Mouse (Mus musculus) liver, embryonic 14.5 days (tissue): Measurements from ENCODE around the gene Dync1li1. TPM values are rescaled to one million over a fixed set of nuclear protein-coding genes. Genes with fewer than 3 reads are reported as not detected.
A peak's percentile ranks its signal among the peaks of the same experiment; 100 is the strongest.
"Not testable (repeated sequence)": the region's sequence is repeated elsewhere in the genome, so short reads cannot be mapped to it uniquely, and the experiment has no call there.

Experiments used
- ATAC-seq: fragments of 200-750 bp; cut with Nextera tagmentation; 2 replicates; pipeline ENCODE4 v1.8.0; 2017; ENCODE audit warnings: moderate number of reproducible peaks, mild to moderate bottlenecking, moderate library complexity; ENCODE audit not compliant: insufficient read depth
- DNase-seq, 3 experiments: peaks; one replicate each; pipeline ENCODE4 v3.0.0-alpha.2; 2012 to 2013; ENCODE audit warnings: low read depth in 3 of 3, low spot score in 3 of 3
- H3K27ac ChIP-seq: fragments of 300-500 bp; sonication (generic); 2 replicates; pipeline ENCODE4 v1.5.1; 2014; ENCODE audit warnings: moderate library complexity, mild to moderate bottlenecking, control low read depth, inconsistent platforms
- H3K27me3 ChIP-seq: fragments of 300-500 bp; sonication (generic); 2 replicates; pipeline ENCODE4 v1.6.1; 2014; ENCODE audit warnings: mild to moderate bottlenecking, low read length, moderate library complexity; ENCODE audit not compliant: control insufficient read depth, insufficient read depth
- H3K36me3 ChIP-seq: fragments of 300-500 bp; sonication (generic); replicated peaks from 2 replicates; pipeline ENCODE4 v1.6.1; 2014; ENCODE audit warnings: low read depth; ENCODE audit not compliant: control insufficient read depth, insufficient read depth
- H3K4me1 ChIP-seq, 2 experiments: fragments of 200-500 bp in 1 of 2; fragments of 300-500 bp in 1 of 2; sonication (generic) in 1 of 2; replicated peaks; 2 replicates each; pipeline ENCODE4 v1.6.1; 2012 to 2014; ENCODE audit warnings: antibody characterized with exemption in 1 of 2, inconsistent platforms in 1 of 2, low read length in 1 of 2; ENCODE audit not compliant: control insufficient read depth in 2 of 2, insufficient read depth in 2 of 2
- H3K4me2 ChIP-seq: fragments of 300-500 bp; sonication (generic); 2 replicates; pipeline ENCODE4 v1.6.1; 2014; ENCODE audit warnings: low read depth, mild to moderate bottlenecking, control low read depth, moderate library complexity
- H3K4me3 ChIP-seq, 2 experiments: fragments of 200-500 bp in 1 of 2; fragments of 300-500 bp in 1 of 2; sonication (generic) in 1 of 2; 2 replicates each; pipeline ENCODE4 v1.5.1; 2012 to 2014; ENCODE audit warnings: low read depth in 2 of 2, low read length in 2 of 2, mild to moderate bottlenecking in 2 of 2, control low read depth in 1 of 2, inconsistent platforms in 1 of 2, moderate library complexity in 1 of 2; ENCODE audit not compliant: insufficient read depth in 1 of 2
- H3K9ac ChIP-seq: fragments of 300-500 bp; sonication (generic); replicated peaks from 2 replicates; pipeline ENCODE4 v1.6.1; 2014; ENCODE audit warnings: mild to moderate bottlenecking, control low read depth, moderate library complexity
- H3K9me3 ChIP-seq: fragments of 300-500 bp; sonication (generic); 2 replicates; pipeline ENCODE4 v1.6.1; 2016; ENCODE audit warnings: low read length, mixed read lengths; ENCODE audit not compliant: control insufficient read depth
- CTCF ChIP-seq: IDR thresholded peaks from 2 replicates; pipeline ENCODE4 v1.5.1; 2016; ENCODE audit warnings: antibody characterized with exemption, low read depth, control low read depth
- EP300 ChIP-seq: IDR thresholded peaks from 2 replicates; pipeline ENCODE4 v1.6.1; 2016; ENCODE audit warnings: antibody characterized with exemption, low read depth
- WGBS: fragments of 180-500 bp; shearing (Covaris S2); extraction: QIAGEN DNeasy Blood & Tissue Kit; methylation state at CpG from one replicate; pipeline ENCODE4 v1.1.7; 2014; ENCODE audit not compliant: insufficient replicate concordance; 5-methylcytosine and 5-hydroxymethylcytosine counted together
- polyA plus RNA-seq, 2 experiments: library from polyadenylated mRNA; depleted of rRNA in 1 of 2; stranded (reverse) in 1 of 2; unstranded in 1 of 2; fragments of >200 nt; fragmentation: Nextera tagmentation in 1 of 2; extraction: Ambion mirVana in 1 of 2; gene quantifications; 2 replicates each; pipeline versions ENCODE4 v1.2.1 to v1.2.3; 2012 to 2014

Gene Dync1li1
- polyA plus RNA-seq, 2 experiments, result 10.3 to 10.8 TPM

DNA sequence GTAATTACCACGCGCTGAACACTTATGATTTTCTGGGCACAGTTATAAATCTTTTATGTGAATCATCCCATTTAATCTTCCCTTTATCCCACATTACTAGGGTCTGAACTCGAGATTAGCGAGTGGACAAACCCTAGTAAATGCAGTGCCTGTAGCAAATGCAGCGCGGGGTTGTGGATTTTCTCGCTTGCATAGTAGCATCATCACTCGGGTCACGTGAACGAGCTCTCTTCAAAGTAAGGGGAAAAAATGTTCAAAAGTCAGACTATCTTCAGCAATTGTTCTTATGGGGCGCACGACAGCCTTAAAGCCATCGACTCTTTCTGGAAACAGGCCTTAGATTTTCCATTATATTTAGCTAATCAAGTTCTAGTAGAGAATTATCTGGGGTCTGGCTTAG lies 951 bp upstream of the Dync1li1 start:
- H3K9me3 ChIP-seq, result no peaks in the 10 kb centered on the region
- 74% methylated on average over 13 of the region's 13 CpGs for WGBS
- H3K4me2 ChIP-seq, result peak overlapping the region; percentile 99
- H3K4me1 ChIP-seq, result peaks cover 12 to 13% of the 10 kb centered on the region in 2 experiments; a peak in 3 of 4 replicates
- H3K27me3 ChIP-seq, result no peaks in the 10 kb centered on the region
- H3K36me3 ChIP-seq, result peaks cover 3% of the 10 kb centered on the region
- peak overlapping the region; percentile 66 to 90 for H3K4me3 ChIP-seq
- ATAC-seq, result no peak
- no peak for DNase-seq
- H3K27ac ChIP-seq, result no peak overlapping the region; the same call in 1 of the 2 replicates
- no peak for TF ChIP-seq CTCF
- no peak for TF ChIP-seq EP300
- H3K9ac ChIP-seq, result peak overlapping the region; percentile 83

GRCm38 (mm10) chr9:114688953-114689407 lies 390 bp downstream of the Dync1li1 start:
- no peaks in the 10 kb centered on the region for H3K9me3 ChIP-seq
- peak in 2 of 3 experiments; percentile 51 to 54 for DNase-seq
- peak overlapping the region; percentile 99 for H3K4me2 ChIP-seq
- ATAC-seq, result peak; percentile 85
- under 1% methylated on average over 46 of the region's 50 CpGs for WGBS
- TF ChIP-seq CTCF, result no peak
- TF ChIP-seq EP300, result no peak
- H3K4me1 ChIP-seq, result peaks cover 12 to 13% of the 10 kb centered on the region in 2 experiments; a peak in 3 of 4 replicates
- no peaks in the 10 kb centered on the region for H3K27me3 ChIP-seq
- H3K9ac ChIP-seq, result peak overlapping the region; percentile 83
- H3K4me3 ChIP-seq, result peak overlapping the region; percentile 74 to 90
- H3K27ac ChIP-seq, result peak overlapping the region; percentile 73
- peaks cover 7% of the 10 kb centered on the region for H3K36me3 ChIP-seq

- no peak for TF ChIP-seq EP300
- no peak for TF ChIP-seq CTCF
Measured at GRCm38 (mm10) chr9:114690119-114690601, 1.6 kb downstream of the Dync1li1 start.

GRCm38 (mm10) chr9:114691112-114691511 lies 2.5 kb downstream of the Dync1li1 start:
- no peak overlapping the region for H3K4me2 ChIP-seq
- no peak for ATAC-seq
- DNase-seq, result no peak

More at GRCm38 (mm10) chr9:114690119-114690601, 1.6 kb downstream of the Dync1li1 start:
- ATAC-seq, result no peak
- 24% methylated on average over 10 of the region's 10 CpGs for WGBS
- no peaks in the 10 kb centered on the region for H3K27me3 ChIP-seq
- DNase-seq, result peak in 2 of 3 experiments; percentile 17 to 24
- no peaks in the 10 kb centered on the region for H3K9me3 ChIP-seq
- peaks cover 12 to 13% of the 10 kb centered on the region in 2 experiments; a peak in 3 of 4 replicates for H3K4me1 ChIP-seq
- H3K36me3 ChIP-seq, result peaks cover 7% of the 10 kb centered on the region
- H3K4me3 ChIP-seq, result peak overlapping the region; percentile 10 to 90; a peak in 3 of 4 replicates
- H3K27ac ChIP-seq, result no peak overlapping the region
- peak overlapping the region; percentile 20 for H3K9ac ChIP-seq
- H3K4me2 ChIP-seq, result peak overlapping the region; percentile 99

GRCm38 (mm10) chr9:114695662-114696061 lies 7.1 kb downstream of the Dync1li1 start:
- DNase-seq, H3K9me3 ChIP-seq, H3K9ac ChIP-seq, H3K4me2 ChIP-seq, H3K4me3 ChIP-seq, H3K27ac ChIP-seq, ATAC-seq, H3K36me3 ChIP-seq, H3K4me1 ChIP-seq, H3K27me3 ChIP-seq: not testable (repeated sequence)
- 84% methylated on average over 8 of the region's 8 CpGs for WGBS

More at GRCm38 (mm10) chr9:114691112-114691511, 2.5 kb downstream of the Dync1li1 start:
- no peak overlapping the region for H3K27ac ChIP-seq
- H3K4me3 ChIP-seq, result no peak overlapping the region
- peaks cover 12 to 13% of the 10 kb centered on the region in 2 experiments; a peak in 3 of 4 replicates for H3K4me1 ChIP-seq
- peaks cover 7% of the 10 kb centered on the region for H3K36me3 ChIP-seq
- no peaks in the 10 kb centered on the region for H3K9me3 ChIP-seq
- TF ChIP-seq CTCF (no peak), EP300 (no peak)
- H3K9ac ChIP-seq, result no peak overlapping the region
- H3K27me3 ChIP-seq, result no peaks in the 10 kb centered on the region
